Mouse (Mus musculus) CD4-positive helper T cell, adult 2 months (primary cell): ENCODE results near the gene Mcpt8.
"Not testable (repeated sequence)": the region's sequence is repeated elsewhere in the genome, so short reads cannot be mapped to it uniquely, and the experiment has no call there.

ENCODE experiments used
- DNase-seq: peaks from one replicate; pipeline ENCODE4 v3.0.0-alpha.2; 2012; ENCODE audit warnings: low read depth, missing footprints, low spot score

Mcpt8 gene

GRCm38 (mm10) chr14:56085167-56085566 lies at the start of gene Mcpt8:
Gene Mcpt8, minus strand, starts transcription at chr14:56085273.
- DNase-seq, result no peak

GRCm38 (mm10) chr14:56133675-56134074 lies 48.6 kb upstream of the Mcpt8 start:
- not testable (repeated sequence) for DNase-seq

DNA sequence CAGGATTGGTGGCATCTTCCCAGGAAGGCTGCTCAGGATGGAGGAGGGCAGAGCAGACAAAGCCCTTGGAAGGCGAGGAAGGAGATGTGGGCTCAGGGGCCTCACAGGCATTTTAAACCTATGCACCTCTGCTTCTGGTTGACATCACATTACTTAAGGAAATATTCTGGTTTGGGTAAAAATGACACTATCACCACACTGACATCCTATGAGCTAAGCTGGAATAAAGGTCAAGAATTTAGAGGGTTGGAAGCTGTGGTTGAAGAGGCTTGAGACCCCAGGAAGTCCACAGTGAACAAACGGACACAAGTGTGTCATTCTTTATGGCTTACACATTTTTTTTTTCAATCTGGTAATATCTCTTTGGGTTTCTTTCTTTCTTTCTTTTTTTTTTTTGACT lies 47.4 kb upstream of the Mcpt8 start, which contains the start of gene Gzmd:
Gene Gzmd (minus strand): TSS at position 101 of the 400 bp plus-strand sequence.
- DNase-seq, result not testable (repeated sequence)

DNA sequence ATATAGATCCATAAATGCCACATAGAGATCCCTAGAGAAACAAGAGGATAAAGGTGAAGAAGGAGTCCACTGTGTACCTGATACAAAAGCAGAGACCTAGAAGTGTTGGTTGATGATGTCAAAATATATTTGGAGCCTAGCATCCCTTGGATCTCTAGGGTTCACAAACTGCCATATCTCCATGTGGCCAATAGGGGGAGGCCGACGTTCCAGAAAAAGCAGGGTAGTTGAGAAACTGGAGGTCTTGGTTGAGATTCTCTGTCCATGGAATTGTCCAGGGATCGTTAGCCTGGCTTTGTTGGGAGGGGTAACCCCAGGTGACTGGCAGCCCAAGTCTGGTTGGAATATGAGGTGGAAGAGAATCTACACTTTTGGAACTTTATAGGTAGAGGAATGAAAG lies 43.3 kb upstream of the Mcpt8 start:
- DNase-seq, result no peak

DNA sequence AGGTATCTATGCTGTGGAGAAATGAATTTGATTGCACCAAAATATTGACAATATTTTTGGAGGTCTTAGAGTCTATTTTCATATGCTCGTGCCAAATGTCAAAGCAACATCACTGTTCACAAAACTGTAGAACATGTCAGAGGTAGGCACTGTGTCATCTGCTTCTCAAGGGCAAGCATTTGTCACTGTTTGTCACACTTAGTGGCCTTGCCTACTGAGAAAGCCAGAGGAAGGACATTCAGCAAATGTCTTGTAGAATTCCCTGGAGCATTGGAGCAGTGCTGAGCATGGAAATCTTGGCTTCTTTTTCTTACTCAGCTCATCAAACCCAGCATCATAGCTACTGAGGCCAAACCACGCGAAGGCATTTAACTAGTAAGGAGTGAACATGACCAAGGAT lies 38.4 kb upstream of the Mcpt8 start:
- no peak for DNase-seq

DNA sequence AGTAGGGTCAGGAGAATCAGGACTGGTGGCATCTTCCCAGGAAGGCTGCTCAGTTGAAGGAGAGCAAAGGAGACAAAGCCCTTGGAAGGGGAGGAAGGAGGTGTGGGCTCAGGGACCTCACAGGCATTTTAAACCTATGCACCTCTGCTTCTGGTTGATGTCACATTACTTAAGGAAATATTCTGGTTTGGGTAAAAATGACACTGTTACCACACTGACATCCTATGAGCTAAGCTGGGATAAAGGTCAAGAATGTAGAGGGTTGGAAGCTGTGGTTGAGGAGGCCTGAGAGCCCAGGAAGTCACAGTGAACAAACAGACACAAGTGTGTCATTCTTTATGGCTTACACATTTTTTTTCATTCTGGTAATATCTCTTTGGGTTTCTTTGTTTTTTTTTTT lies 35.5 kb upstream of the Mcpt8 start, which contains the start of gene Gzme:
Gene Gzme (minus strand): TSS at position 101 of the 400 bp plus-strand sequence.
- DNase-seq, result no peak

DNA sequence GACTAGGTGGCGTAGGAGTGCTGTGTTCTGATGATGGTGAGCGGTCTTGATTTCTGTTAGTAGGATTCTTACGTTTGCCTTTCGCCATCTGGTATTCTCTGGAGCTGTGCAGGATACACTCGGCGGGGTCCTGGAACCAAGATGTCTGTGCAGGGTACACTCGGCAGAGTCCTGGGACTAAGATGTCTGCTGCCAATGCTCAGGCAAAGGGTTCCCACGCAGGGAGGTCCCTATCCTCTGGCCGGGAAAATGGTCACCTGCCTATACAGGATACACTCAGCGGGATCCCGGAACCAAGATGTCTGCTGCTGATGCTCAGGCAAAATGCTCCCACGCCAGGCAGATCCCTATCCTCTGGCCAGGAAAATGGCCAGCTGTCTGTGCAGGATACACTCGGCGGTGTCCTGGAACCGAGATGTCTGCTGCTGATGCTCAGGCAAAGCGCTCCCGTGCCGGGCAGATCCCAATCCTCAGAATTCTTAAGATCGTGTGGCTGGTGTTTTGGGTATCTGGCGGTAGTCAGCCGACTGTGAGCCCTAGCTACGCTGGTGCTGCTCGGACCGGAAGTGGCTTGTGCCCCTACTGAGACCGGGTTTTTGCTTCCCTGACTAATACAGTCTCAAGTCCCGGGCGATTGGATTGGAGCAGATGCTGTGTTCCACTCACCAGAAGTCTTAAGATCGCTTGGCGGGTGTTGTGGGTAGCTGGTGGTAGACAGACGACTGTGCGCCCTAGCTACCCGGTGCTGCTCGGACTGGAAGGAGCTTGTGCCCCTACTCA lies 30.6 kb upstream of the Mcpt8 start:
- not testable (repeated sequence) for DNase-seq

DNA sequence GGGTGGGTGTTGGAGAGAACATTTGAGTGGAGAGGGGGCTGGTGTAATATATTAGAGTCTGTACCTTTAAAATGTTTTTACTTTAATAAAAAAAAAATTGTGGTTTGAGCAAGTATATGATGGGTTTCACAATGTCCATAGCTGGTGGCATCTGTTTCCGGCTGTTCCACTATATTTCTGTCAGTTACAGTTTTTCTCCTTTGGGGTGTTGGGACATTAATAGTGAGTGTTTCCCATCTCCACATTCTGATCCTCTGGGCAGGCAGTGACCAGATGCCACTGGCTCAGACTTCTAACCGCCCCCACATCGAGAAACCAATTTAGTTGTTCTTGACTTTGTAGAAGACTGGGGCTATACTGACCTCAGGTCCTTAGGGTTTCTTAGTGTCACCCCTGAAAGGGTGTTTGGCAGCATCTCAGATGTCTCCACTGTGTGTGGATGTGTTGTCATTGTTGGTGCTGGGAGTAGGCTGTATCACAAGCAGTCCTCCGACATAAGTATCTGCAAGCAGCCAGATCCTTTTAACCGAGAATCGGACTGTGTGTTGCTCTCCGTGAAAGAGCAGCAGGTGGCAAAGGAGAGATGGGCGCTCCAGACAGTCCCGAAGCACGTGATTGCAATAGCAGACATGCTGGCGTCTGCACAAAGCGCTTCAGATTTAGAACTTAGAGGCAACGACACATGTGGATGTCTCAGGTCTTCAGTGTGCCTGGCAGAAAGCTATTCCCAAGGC lies 20.5 kb upstream of the Mcpt8 start:
- no peak for DNase-seq

- DNase-seq, result no peak
These were observed 19.9 kb upstream of the Mcpt8 start for GRCm38 (mm10) chr14:56105016-56105415.

- no peak for DNase-seq
These were observed 18.4 kb upstream of the Mcpt8 start for GRCm38 (mm10) chr14:56103452-56103851.

DNA sequence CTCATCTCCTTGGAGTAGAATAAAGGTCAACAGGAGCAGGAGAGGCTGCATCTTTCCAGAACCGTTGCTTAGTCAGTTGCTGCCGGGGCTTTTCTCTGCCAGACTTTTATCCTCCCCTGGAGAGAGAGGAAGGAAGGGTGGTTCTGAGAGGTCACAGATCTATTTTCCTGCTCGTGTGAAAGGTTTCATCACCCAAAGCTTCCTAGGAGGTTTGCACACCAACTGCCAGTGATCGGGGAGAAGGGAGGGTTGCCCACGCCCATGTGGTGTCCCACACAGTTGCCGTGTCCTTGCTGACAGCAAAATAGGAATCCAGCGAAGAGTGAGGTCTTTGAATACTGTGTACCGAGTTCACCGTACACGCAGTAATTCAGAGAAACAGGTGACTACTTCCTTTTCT lies 17.3 kb upstream of the Mcpt8 start, which contains the start of gene Ctsg:
Gene Ctsg (minus strand): TSS at position 189 of the 400 bp plus-strand sequence.
- DNase-seq, result no peak

DNA sequence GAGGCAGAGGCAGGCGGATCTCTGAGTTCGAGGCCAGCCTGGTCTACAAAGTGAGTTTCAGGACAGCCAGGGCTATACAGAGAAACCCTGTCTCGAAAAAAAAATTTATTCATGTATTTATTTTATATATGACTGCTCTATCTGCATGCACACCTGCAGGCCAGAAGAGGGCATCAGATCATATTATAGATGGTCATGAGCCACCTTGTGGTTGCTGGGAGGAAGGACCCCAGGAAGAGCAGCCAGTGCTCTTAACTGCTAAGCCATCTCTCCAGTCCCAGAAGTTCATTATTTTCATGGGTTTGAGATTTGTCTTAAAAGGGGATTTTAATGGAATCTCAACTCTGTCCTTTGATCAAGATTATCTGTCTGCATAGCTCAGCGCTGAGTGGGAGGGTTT lies 13.9 kb upstream of the Mcpt8 start:
- peak; percentile 25 for DNase-seq

DNA sequence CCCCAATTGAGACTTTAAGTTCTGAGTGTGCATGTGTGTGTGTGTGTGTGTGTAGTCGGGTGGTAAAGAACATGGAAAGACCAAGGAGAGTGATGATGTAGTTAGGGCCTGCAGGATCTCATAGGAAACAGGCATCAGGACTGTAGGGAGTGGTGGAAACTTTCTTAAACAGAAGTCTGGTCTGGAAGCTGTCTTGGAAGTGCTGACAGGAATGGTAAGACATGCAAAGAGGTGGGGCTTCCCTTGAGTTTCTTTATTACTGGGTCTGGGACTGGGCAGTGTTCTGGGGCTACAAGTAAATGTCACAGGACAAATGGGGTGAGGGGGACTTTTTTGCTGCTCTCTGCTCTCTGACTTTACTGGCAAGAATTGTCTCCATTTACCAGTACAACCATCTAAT lies 12.5 kb upstream of the Mcpt8 start:
- DNase-seq, result no peak

GRCm38 (mm10) chr14:56093353-56093752 lies 8.3 kb upstream of the Mcpt8 start:
- no peak for DNase-seq

GRCm38 (mm10) chr14:56086711-56087110 lies 1.6 kb upstream of the Mcpt8 start:
- no peak for DNase-seq

- DNase-seq, result no peak
These were observed 3.1 kb downstream of the Mcpt8 start for GRCm38 (mm10) chr14:56082016-56082415.

- DNase-seq, result not testable (repeated sequence)
These were observed 22.9 kb downstream of the Mcpt8 start, which contains the start of gene Mcpt4 for GRCm38 (mm10) chr14:56062213-56062612. Gene Mcpt4, minus strand, starts transcription at chr14:56062313.

GRCm38 (mm10) chr14:56057722-56058121 lies 27.4 kb downstream of the Mcpt8 start:
- DNase-seq, result no peak

- no peak for DNase-seq
These were observed 29.7 kb downstream of the Mcpt8 start for GRCm38 (mm10) chr14:56055408-56055807.

DNA sequence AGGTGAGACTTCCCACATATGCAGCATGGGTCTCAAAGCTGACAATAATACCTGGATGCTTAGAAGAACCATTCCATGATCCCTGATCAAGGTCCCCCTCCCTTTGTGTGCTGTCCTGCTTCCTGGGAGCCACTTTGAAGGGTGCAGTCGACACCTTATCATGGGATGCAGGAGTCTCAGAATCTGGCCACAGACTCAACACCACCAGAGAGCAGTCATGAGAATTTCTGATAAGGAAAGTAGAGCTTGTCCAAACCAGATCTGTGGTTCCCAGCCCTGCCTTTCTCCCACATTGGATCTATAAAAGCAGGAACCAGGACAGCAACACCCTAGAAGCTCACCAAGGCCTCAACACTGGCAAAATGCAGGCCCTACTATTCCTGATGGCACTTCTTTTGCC lies 43.3 kb downstream of the Mcpt8 start, which contains the start of gene Mcpt2:
Gene Mcpt2 (plus strand): TSS at position 250 of the 400 bp plus-strand sequence.
- DNase-seq, result not testable (repeated sequence)

DNA sequence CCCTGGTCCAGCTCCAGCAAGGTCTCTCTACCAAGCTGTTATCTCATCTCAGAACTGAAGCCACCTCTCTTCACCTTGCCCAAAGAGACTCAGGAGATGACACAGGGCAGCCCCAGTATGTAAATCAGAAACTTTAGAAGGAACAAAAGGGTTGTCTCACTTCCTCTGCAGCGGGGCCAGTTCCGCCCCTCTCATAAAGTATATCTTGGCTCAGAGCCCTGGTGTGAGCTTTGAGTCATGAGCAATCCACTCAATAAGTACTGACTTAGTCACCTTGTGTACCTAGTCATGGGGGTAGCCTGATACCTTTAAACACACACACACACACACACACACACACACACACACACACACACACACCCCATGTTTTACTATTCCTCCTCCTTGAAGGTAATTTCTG lies 50.6 kb downstream of the Mcpt8 start:
- no peak for DNase-seq
